Mouse (Mus musculus) induced T-regulatory cell, adult 2 months (primary cell): ENCODE data around the gene Efcab9.
A peak's percentile ranks its signal among the peaks of the same experiment; 100 is the strongest.

ENCODE experiments used
- DNase-seq: peaks from one replicate; pipeline ENCODE4 v3.0.0-alpha.2; 2012; ENCODE audit warnings: low read depth

Efcab9 gene

GRCm38 (mm10) chr11:32556333-32556990, 24.6 kb upstream of the Efcab9 start:
- no peak for DNase-seq

GRCm38 (mm10) chr11:32555103-32555689, 23.3 kb upstream of the Efcab9 start:
- DNase-seq, result no peak

GRCm38 (mm10) chr11:32554141-32555091, 22.5 kb upstream of the Efcab9 start:
- peak; percentile 78 for DNase-seq

GRCm38 (mm10) chr11:32553311-32554140, 21.6 kb upstream of the Efcab9 start:
- DNase-seq, result peak; percentile 85

- DNase-seq, result no peak
These were observed 20.7 kb upstream of the Efcab9 start for GRCm38 (mm10) chr11:32552401-32553090.

- no peak for DNase-seq
These were observed 19.9 kb upstream of the Efcab9 start for GRCm38 (mm10) chr11:32551579-32552297.

GRCm38 (mm10) chr11:32551056-32551455, 19.2 kb upstream of the Efcab9 start:
- DNase-seq, result no peak

GRCm38 (mm10) chr11:32550102-32550501, 18.2 kb upstream of the Efcab9 start:
- peak; percentile 57 for DNase-seq

- DNase-seq, result no peak
These were observed 17.4 kb upstream of the Efcab9 start for GRCm38 (mm10) chr11:32549236-32549635.

GRCm38 (mm10) chr11:32548240-32548639, 16.4 kb upstream of the Efcab9 start:
- DNase-seq, result no peak

GRCm38 (mm10) chr11:32547391-32547947, 15.6 kb upstream of the Efcab9 start:
- DNase-seq, result no peak

- peak; percentile 12 for DNase-seq
These were observed 14.6 kb upstream of the Efcab9 start for GRCm38 (mm10) chr11:32546483-32546882.

- no peak for DNase-seq
These were observed 13.7 kb upstream of the Efcab9 start for GRCm38 (mm10) chr11:32545605-32546004.

- DNase-seq, result peak; percentile 9
These were observed 12.6 kb upstream of the Efcab9 start for GRCm38 (mm10) chr11:32544497-32544896.

- DNase-seq, result peak; percentile 17
These were observed 12.2 kb upstream of the Efcab9 start for GRCm38 (mm10) chr11:32544041-32544440.

GRCm38 (mm10) chr11:32542687-32543411, 11.0 kb upstream of the Efcab9 start:
- peak; percentile 93 for DNase-seq

GRCm38 (mm10) chr11:32542181-32542580, 10.3 kb upstream of the Efcab9 start:
- peak; percentile 77 for DNase-seq

- DNase-seq, result no peak
These were observed 8.6 kb upstream of the Efcab9 start for GRCm38 (mm10) chr11:32540463-32540862.

- peak; percentile 36 for DNase-seq
These were observed 7.8 kb upstream of the Efcab9 start for GRCm38 (mm10) chr11:32539717-32540116.
